Mouse (Mus musculus) forebrain, postnatal 0 days (tissue): ENCODE results near the gene Gcnt7. TPM values are rescaled to one million over a fixed set of nuclear protein-coding genes. Genes with fewer than 3 reads are reported as not detected.
A peak's percentile ranks its signal among the peaks of the same experiment; 100 is the strongest.

Experiments used
- ATAC-seq: fragments of 200-750 bp; cut with Nextera tagmentation; 2 replicates; pipeline ENCODE4 v1.8.0; 2017; ENCODE audit warnings: mild to moderate bottlenecking, moderate library complexity
- DNase-seq: peaks from one replicate; pipeline ENCODE4 v3.0.0-alpha.2; 2015
- H3K27ac ChIP-seq: fragments of 300-500 bp; sonication (generic); 2 replicates; pipeline ENCODE4 v1.5.1; 2014; ENCODE audit warnings: low read depth, mild to moderate bottlenecking, antibody characterized with exemption, low read length, moderate library complexity, mixed read lengths
- H3K27me3 ChIP-seq: fragments of 300-500 bp; sonication (generic); 2 replicates; pipeline ENCODE4 v1.6.1; 2014; ENCODE audit warnings: mild to moderate bottlenecking, low read length, mixed read lengths; ENCODE audit not compliant: insufficient read depth
- H3K36me3 ChIP-seq: fragments of 300-500 bp; sonication (generic); 2 replicates; pipeline ENCODE4 v1.6.1; 2014; ENCODE audit warnings: mild to moderate bottlenecking, moderate library complexity; ENCODE audit not compliant: insufficient read depth
- H3K4me1 ChIP-seq: fragments of 300-500 bp; sonication (generic); 2 replicates; pipeline ENCODE4 v1.6.1; 2014; ENCODE audit warnings: antibody characterized with exemption; ENCODE audit not compliant: insufficient read depth
- H3K4me2 ChIP-seq: fragments of 300-500 bp; sonication (generic); 2 replicates; pipeline ENCODE4 v1.6.1; 2014; ENCODE audit warnings: low read depth, mild to moderate bottlenecking, moderate library complexity
- H3K4me3 ChIP-seq: fragments of 300-500 bp; sonication (generic); 2 replicates; pipeline ENCODE4 v1.5.1; 2014; ENCODE audit warnings: low read depth, low read length, mixed read lengths
- H3K9ac ChIP-seq: fragments of 300-500 bp; sonication (generic); 2 replicates; pipeline ENCODE4 v1.6.1; 2014; ENCODE audit warnings: mild to moderate bottlenecking
- H3K9me3 ChIP-seq: fragments of 300-500 bp; sonication (generic); 2 replicates; pipeline ENCODE4 v1.6.1; 2016; ENCODE audit warnings: low read length
- CTCF ChIP-seq: sonication (generic); IDR thresholded peaks from 2 replicates; pipeline ENCODE4 v1.5.1; 2016; ENCODE audit warnings: antibody characterized with exemption, control low read depth, low read depth
- WGBS: fragments of 180-500 bp; shearing (Covaris S2); extraction: QIAGEN DNeasy Blood & Tissue Kit; methylation state at CpG from one replicate; pipeline ENCODE4 v1.1.7; 2014; 5-methylcytosine and 5-hydroxymethylcytosine counted together
- polyA plus RNA-seq: library from polyadenylated mRNA; unstranded; fragments of >200 nt; fragmentation: Nextera tagmentation; extraction: Ambion mirVana; gene quantifications from 2 replicates; pipeline ENCODE4 v1.2.1, GENCODE M21; 2015
- total RNA-seq: library from RNA; depleted of rRNA; stranded (reverse); fragments of >200 nt; gene quantifications from 2 replicates; pipeline ENCODE4 v1.2.3, GENCODE M21; 2014; rRNA removed

Gene Gcnt7
- total RNA-seq (not detected in 2 replicates), polyA plus RNA-seq (0.38 and 0.74 TPM in 2 replicates)

- no peak for TF ChIP-seq CTCF
- Histone ChIP-seq H3K27me3 (no peaks in the 10 kb centered on the region), H3K4me3 (no peak within 1 kb of the TSS), H3K36me3 (peaks cover 23% of the 10 kb centered on the region), H3K4me1 (no peaks in the 10 kb centered on the region), H3K9ac (no peak within 1 kb of the TSS), H3K9me3 (no peaks in the 10 kb centered on the region), H3K27ac (no peak within 1 kb of the TSS), H3K4me2 (no peak within 1 kb of the TSS)
- no peak for DNase-seq
- WGBS, result 90% methylated on average over 11 of the region's 11 CpGs
- no peak for ATAC-seq
These were observed at the start of gene Gcnt7 for GRCm38 (mm10) chr2:172458496-172458895. Gene Gcnt7 (minus strand): TSS chr2:172458596.

- H3K27me3 ChIP-seq, result no peaks in the 10 kb centered on the region
- DNase-seq (no peak), ATAC-seq (no peak)
- TF ChIP-seq CTCF, result no peak
- H3K9me3 ChIP-seq, result no peaks in the 10 kb centered on the region
- H3K36me3 ChIP-seq, result no peaks in the 10 kb centered on the region
- WGBS, result 82% methylated on average over 7 of the region's 7 CpGs
- H3K4me1 ChIP-seq, result no peaks in the 10 kb centered on the region
- H3K4me2 ChIP-seq, result no peak overlapping the region
- H3K4me3 ChIP-seq, result no peak overlapping the region
- no peak overlapping the region for H3K9ac ChIP-seq
- H3K27ac ChIP-seq, result no peak overlapping the region
These were observed 47.7 kb upstream of the Gcnt7 start for GRCm38 (mm10) chr2:172506121-172506520.

- Histone ChIP-seq H3K4me1 (no peaks in the 10 kb centered on the region), H3K4me2 (no peak overlapping the region), H3K27ac (no peak overlapping the region), H3K36me3 (no peaks in the 10 kb centered on the region), H3K27me3 (no peaks in the 10 kb centered on the region), H3K9ac (no peak overlapping the region), H3K4me3 (no peak overlapping the region), H3K9me3 (no peaks in the 10 kb centered on the region)
- ATAC-seq, result no peak
- 84% methylated on average over 14 of the region's 14 CpGs for WGBS
- no peak for DNase-seq
- TF ChIP-seq CTCF, result no peak
These were observed 43.8 kb upstream of the Gcnt7 start for GRCm38 (mm10) chr2:172502168-172502567.

- TF ChIP-seq CTCF, result peak; percentile 91
- no peak overlapping the region for H3K9ac ChIP-seq
- DNase-seq (peak; percentile 71), ATAC-seq (no peak; the same call in 1 of the 2 replicates)
- H3K4me3 ChIP-seq, result no peak overlapping the region
- H3K4me2 ChIP-seq, result no peak overlapping the region
- no peaks in the 10 kb centered on the region for H3K36me3 ChIP-seq
- no peaks in the 10 kb centered on the region for H3K9me3 ChIP-seq
- H3K27me3 ChIP-seq, result no peaks in the 10 kb centered on the region
- WGBS, result 9% methylated on average over 4 of the region's 4 CpGs
- no peak overlapping the region for H3K27ac ChIP-seq
- no peaks in the 10 kb centered on the region for H3K4me1 ChIP-seq
These were observed 42.9 kb upstream of the Gcnt7 start for GRCm38 (mm10) chr2:172501341-172501740.

DNA sequence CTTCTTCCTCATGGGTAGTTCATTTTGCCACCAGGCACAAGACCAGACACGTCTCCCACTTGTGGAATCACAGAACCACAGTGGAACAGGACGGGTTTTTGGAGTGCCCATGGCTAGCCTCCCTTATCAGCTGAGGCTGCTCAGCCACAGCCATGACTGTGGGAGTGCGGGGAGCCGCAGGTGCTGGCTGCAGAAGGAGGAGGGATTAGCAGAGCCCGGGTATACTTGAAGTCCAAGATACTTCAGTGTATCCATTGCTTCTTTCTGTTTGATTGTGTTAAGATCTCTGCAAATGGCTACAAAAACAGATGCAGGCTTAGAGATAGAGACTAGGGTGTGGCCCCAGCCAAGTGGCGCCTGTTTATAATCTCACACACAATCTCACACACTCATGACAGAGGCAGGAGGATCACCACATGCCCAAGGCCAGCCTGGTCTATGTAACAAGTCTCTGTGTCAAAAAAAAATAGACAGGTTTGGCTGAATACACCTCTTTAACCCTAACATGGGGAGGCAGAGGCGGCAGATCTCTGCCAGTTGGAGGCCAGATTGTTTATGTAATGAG is 42.4 kb upstream of the Gcnt7 start:
- H3K27me3 ChIP-seq, result no peaks in the 10 kb centered on the region
- no peak overlapping the region for H3K4me3 ChIP-seq
- TF ChIP-seq CTCF, result no peak
- no peaks in the 10 kb centered on the region for H3K4me1 ChIP-seq
- DNase-seq, result no peak
- H3K27ac ChIP-seq, result no peak overlapping the region
- WGBS, result 62% methylated on average over 7 of the region's 7 CpGs
- no peak for ATAC-seq
- no peak overlapping the region for H3K4me2 ChIP-seq
- no peak overlapping the region for H3K9ac ChIP-seq
- no peaks in the 10 kb centered on the region for H3K36me3 ChIP-seq
- H3K9me3 ChIP-seq, result no peaks in the 10 kb centered on the region

GRCm38 (mm10) chr2:172498823-172499222 is 40.4 kb upstream of the Gcnt7 start:
- Histone ChIP-seq H3K36me3 (no peaks in the 10 kb centered on the region), H3K4me3 (no peak overlapping the region), H3K27me3 (no peaks in the 10 kb centered on the region), H3K4me1 (no peaks in the 10 kb centered on the region), H3K9me3 (no peaks in the 10 kb centered on the region), H3K4me2 (no peak overlapping the region), H3K9ac (no peak overlapping the region), H3K27ac (no peak overlapping the region)
- TF ChIP-seq CTCF, result no peak
- WGBS, result 48% methylated on average over 3 of the region's 3 CpGs
- no peak for ATAC-seq
- no peak for DNase-seq

GRCm38 (mm10) chr2:172496736-172497345 is 38.4 kb upstream of the Gcnt7 start:
- Histone ChIP-seq H3K4me3 (no peak overlapping the region), H3K4me2 (no peak overlapping the region), H3K4me1 (no peaks in the 10 kb centered on the region), H3K9me3 (no peaks in the 10 kb centered on the region), H3K9ac (no peak overlapping the region), H3K27ac (no peak overlapping the region), H3K36me3 (no peaks in the 10 kb centered on the region), H3K27me3 (no peaks in the 10 kb centered on the region)
- DNase-seq, result no peak
- no peak for ATAC-seq
- TF ChIP-seq CTCF, result no peak
- WGBS, result 81% methylated on average over 8 of the region's 8 CpGs
